Mouse (Mus musculus) kidney, postnatal 10 days (tissue): ENCODE measurements around the gene Bcr.

Source experiments
- DNase-seq: peaks from one replicate; pipeline ENCODE4 v3.0.0; 2021; ENCODE audit warnings: mixed read lengths

Bcr gene

GRCm38 (mm10) chr10:75058761-75059395, 1.5 kb upstream of the Bcr start:
- peak; percentile 62 for DNase-seq

- peak; percentile 84 for DNase-seq
Observed at GRCm38 (mm10) chr10:75059396-75059795, 996 bp upstream of the Bcr start.

GRCm38 (mm10) chr10:75060843-75061235, 447 bp downstream of the Bcr start:
- peak; percentile 49 for DNase-seq

- DNase-seq, result peak; percentile 55
Observed at GRCm38 (mm10) chr10:75061341-75062188, 1.2 kb downstream of the Bcr start.

GRCm38 (mm10) chr10:75062189-75062561, 1.8 kb downstream of the Bcr start:
- peak; percentile 44 for DNase-seq

- no peak for DNase-seq
Observed at GRCm38 (mm10) chr10:75062621-75063020, 2.2 kb downstream of the Bcr start.

GRCm38 (mm10) chr10:75063301-75063965, 3.0 kb downstream of the Bcr start:
- DNase-seq, result no peak

GRCm38 (mm10) chr10:75065691-75066090, 5.3 kb downstream of the Bcr start:
- no peak for DNase-seq

- DNase-seq, result no peak
Observed at GRCm38 (mm10) chr10:75067446-75067845, 7.1 kb downstream of the Bcr start.

GRCm38 (mm10) chr10:75068086-75068485, 7.7 kb downstream of the Bcr start:
- no peak for DNase-seq

- no peak for DNase-seq
Observed at GRCm38 (mm10) chr10:75068624-75069328, 8.4 kb downstream of the Bcr start.

- no peak for DNase-seq
Observed at GRCm38 (mm10) chr10:75070281-75070976, 10.0 kb downstream of the Bcr start.

- no peak for DNase-seq
Observed at GRCm38 (mm10) chr10:75075665-75076064, 15.3 kb downstream of the Bcr start.

- no peak for DNase-seq
Observed at GRCm38 (mm10) chr10:75078174-75079128, 18.1 kb downstream of the Bcr start.

GRCm38 (mm10) chr10:75085330-75085729, 24.9 kb downstream of the Bcr start:
- no peak for DNase-seq

GRCm38 (mm10) chr10:75088471-75088870, 28.1 kb downstream of the Bcr start:
- no peak for DNase-seq

GRCm38 (mm10) chr10:75091478-75092152, 31.2 kb downstream of the Bcr start:
- DNase-seq, result no peak

- DNase-seq, result peak; percentile 31
Observed at GRCm38 (mm10) chr10:75093252-75093987, 33.0 kb downstream of the Bcr start.

GRCm38 (mm10) chr10:75094338-75094737, 33.9 kb downstream of the Bcr start:
- DNase-seq, result no peak

GRCm38 (mm10) chr10:75095216-75095615, 34.8 kb downstream of the Bcr start:
- no peak for DNase-seq
